Mouse (Mus musculus) heart, adult 2 months (tissue): ENCODE data around the gene Cenpj. TPM values are rescaled to one million over a fixed set of nuclear protein-coding genes. Genes with fewer than 3 reads are reported as not detected.
A peak's percentile ranks its signal among the peaks of the same experiment; 100 is the strongest.

Experiments used
- DNase-seq, 2 experiments: peaks; one replicate each; pipeline ENCODE4 v3.0.0; 2021
- H3K27ac ChIP-seq: fragments of 200-600 bp; 2 replicates; pipeline ENCODE4 v1.8.1; 2022
- H3K27me3 ChIP-seq: fragments of 200-500 bp; 2 replicates; pipeline ENCODE4 v1.6.1; 2012; ENCODE audit warnings: mild to moderate bottlenecking, low read length, inconsistent platforms, mixed read lengths; ENCODE audit not compliant: control insufficient read depth, insufficient read depth
- H3K36me3 ChIP-seq: fragments of 200-500 bp; 2 replicates; pipeline ENCODE4 v1.6.1; 2012; ENCODE audit warnings: low read length, inconsistent platforms; ENCODE audit not compliant: control insufficient read depth, insufficient read depth
- H3K4me1 ChIP-seq: fragments of 200-500 bp; 2 replicates; pipeline ENCODE4 v1.6.1; 2011; ENCODE audit warnings: low read length; ENCODE audit not compliant: control insufficient read depth, insufficient read depth
- H3K4me3 ChIP-seq: fragments of 200-600 bp; 2 replicates; pipeline ENCODE4 v1.8.1; 2022
- H3K79me2 ChIP-seq: fragments of 200-500 bp; replicated peaks from 2 replicates; pipeline ENCODE4 v1.6.1; 2012; ENCODE audit warnings: mild to moderate bottlenecking, inconsistent platforms, low read length, moderate library complexity, mixed read lengths; ENCODE audit not compliant: control insufficient read depth, insufficient read depth
- H3K9ac ChIP-seq: fragments of 200-500 bp; 2 replicates; pipeline ENCODE4 v1.6.1; 2012; ENCODE audit warnings: low read depth, mild to moderate bottlenecking, control low read depth, inconsistent platforms, low read length, mixed read lengths
- CTCF ChIP-seq: fragments of 200-600 bp; IDR thresholded peaks from 2 replicates; pipeline ENCODE4 v1.8.1; 2022; ENCODE audit warnings: antibody characterized with exemption, mild to moderate bottlenecking, moderate library complexity
- EP300 ChIP-seq: fragments of 200-500 bp; IDR thresholded peaks from 2 replicates; pipeline ENCODE4 v1.6.1; 2011; ENCODE audit warnings: low read depth, low read length, control low read depth; ENCODE audit not compliant: insufficient read depth
- POLR2A ChIP-seq: fragments of 200-500 bp; IDR thresholded peaks from 2 replicates; pipeline ENCODE4 v1.6.1; 2011; ENCODE audit warnings: mild to moderate bottlenecking, low read depth, low read length, control low read depth; ENCODE audit not compliant: insufficient read depth
- WGBS: fragments of 180-500 bp; shearing (Covaris S2); methylation state at CpG from one replicate; pipeline ENCODE4 v1.1.7; 2018; 5-methylcytosine and 5-hydroxymethylcytosine counted together
- intact Hi-C: fragments of 180-260 bp; cut with DNase I; formaldehyde crosslinking; loops from one replicate; pipeline ENCODE4 v1.15.1; 2025
- polyA plus RNA-seq: library from polyadenylated mRNA; depleted of rRNA; stranded (reverse); fragments of >200 nt; gene quantifications from 2 replicates; pipeline ENCODE4 v1.2.3, GENCODE M21; 2012
- total RNA-seq, 2 experiments: library from RNA; stranded (reverse); gene quantifications; 2 replicates each; pipeline ENCODE4 v1.2.3; 2021

Cenpj gene
- total and polyA plus RNA-seq, 3 experiments = 2.0 to 4.5 (median 3.2) TPM

DNA sequence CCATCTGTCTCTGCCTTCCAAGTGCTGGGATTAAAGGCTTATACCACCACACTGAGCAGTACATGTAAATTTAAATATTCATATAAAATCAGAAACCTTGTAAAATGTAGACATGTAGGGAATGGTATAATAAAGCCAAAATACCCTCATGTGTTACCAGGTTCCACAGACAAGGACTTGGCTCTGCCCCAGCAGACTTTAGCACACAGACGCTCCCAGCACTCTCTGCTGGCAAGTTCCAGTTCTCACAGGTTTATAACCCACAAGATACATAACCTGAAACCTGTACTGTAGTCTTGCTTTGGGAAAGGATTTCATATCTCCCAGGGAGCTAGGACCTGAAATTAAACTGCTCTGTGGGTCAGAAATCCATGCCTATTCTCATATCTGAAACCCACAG, 30.3 kb downstream of the Cenpj start:
- Histone ChIP-seq H3K9ac (no peak overlapping the region), H3K4me1 (no peaks in the 10 kb centered on the region), H3K27me3 (no peaks in the 10 kb centered on the region), H3K4me3 (no peak overlapping the region), H3K79me2 (no peaks in the 10 kb centered on the region), H3K36me3 (no peaks in the 10 kb centered on the region), H3K27ac (no peak overlapping the region)
- 88% methylated on average over 1 of the region's 1 CpGs for WGBS
- DNase-seq = no peak
- intact Hi-C loops = no loop called here
- TF ChIP-seq CTCF = no peak
- TF ChIP-seq EP300 = no peak
- no peak for TF ChIP-seq POLR2A

- Histone ChIP-seq H3K4me3 (no peak overlapping the region), H3K4me1 (no peaks in the 10 kb centered on the region), H3K27me3 (no peaks in the 10 kb centered on the region), H3K36me3 (no peaks in the 10 kb centered on the region), H3K27ac (no peak overlapping the region), H3K9ac (no peak overlapping the region), H3K79me2 (no peaks in the 10 kb centered on the region)
- no peak for DNase-seq
- TF ChIP-seq CTCF (no peak), POLR2A (no peak), EP300 (no peak)
- intact Hi-C loops = no loop called here
- 87% methylated on average over 2 of the region's 2 CpGs for WGBS
Observed at GRCm38 (mm10) chr14:56530788-56531187, 44.4 kb downstream of the Cenpj start.

- Histone ChIP-seq H3K36me3 (no peaks in the 10 kb centered on the region), H3K79me2 (no peaks in the 10 kb centered on the region), H3K4me1 (no peaks in the 10 kb centered on the region), H3K27ac (no peak overlapping the region), H3K4me3 (no peak overlapping the region), H3K27me3 (no peaks in the 10 kb centered on the region), H3K9ac (no peak overlapping the region)
- intact Hi-C loops = no loop called here
- no peak for DNase-seq
- TF ChIP-seq EP300 = no peak
- no peak for TF ChIP-seq CTCF
- no peak for TF ChIP-seq POLR2A
- 76% methylated on average over 2 of the region's 2 CpGs for WGBS
Observed at GRCm38 (mm10) chr14:56514775-56515174, 60.5 kb downstream of the Cenpj start.

DNA sequence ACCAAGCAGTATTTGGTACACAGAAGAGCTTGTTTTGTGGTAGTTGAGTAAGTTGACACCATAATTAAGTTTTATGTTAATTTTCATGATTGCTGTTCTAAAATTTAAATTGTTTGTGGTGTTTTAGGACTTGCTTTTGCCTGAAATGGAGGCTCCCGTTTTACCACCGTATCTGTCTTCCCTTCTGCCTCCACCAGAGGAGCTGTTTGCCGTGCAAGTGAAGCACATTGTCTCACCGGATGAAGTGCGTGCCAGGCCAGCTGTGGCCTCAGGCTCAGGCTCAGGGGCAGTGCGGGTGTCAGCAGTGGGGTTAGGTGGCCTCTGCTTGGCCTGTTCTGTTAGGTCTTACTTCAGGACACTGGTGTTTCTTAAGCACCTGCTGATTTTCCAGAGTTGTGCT, 63.1 kb downstream of the Cenpj start:
- Histone ChIP-seq H3K27ac (no peak overlapping the region), H3K36me3 (no peaks in the 10 kb centered on the region), H3K27me3 (no peaks in the 10 kb centered on the region), H3K9ac (no peak overlapping the region), H3K79me2 (no peaks in the 10 kb centered on the region), H3K4me1 (no peaks in the 10 kb centered on the region), H3K4me3 (no peak overlapping the region)
- TF ChIP-seq EP300 = no peak
- no peak for TF ChIP-seq POLR2A
- TF ChIP-seq CTCF = peak; percentile 25; the same call in 1 of the 2 replicates
- intact Hi-C loops = no loop called here
- WGBS = 30% methylated on average over 6 of the region's 6 CpGs
- DNase-seq = no peak

- H3K36me3 ChIP-seq = no peaks in the 10 kb centered on the region
- H3K79me2 ChIP-seq = no peaks in the 10 kb centered on the region
- H3K27ac ChIP-seq = no peak overlapping the region
- intact Hi-C loops = no loop called here
- H3K4me3 ChIP-seq = no peak overlapping the region
- H3K4me1 ChIP-seq = no peaks in the 10 kb centered on the region
- H3K9ac ChIP-seq = no peak overlapping the region
- H3K27me3 ChIP-seq = no peaks in the 10 kb centered on the region
- DNase-seq = no peak
- TF ChIP-seq EP300 (no peak), POLR2A (no peak), CTCF (no peak)
- 41% methylated on average over 3 of the region's 3 CpGs for WGBS
Observed at GRCm38 (mm10) chr14:56506743-56507142, 68.5 kb downstream of the Cenpj start.

GRCm38 (mm10) chr14:56502407-56502806, 72.8 kb downstream of the Cenpj start:
- H3K4me1 ChIP-seq = no peaks in the 10 kb centered on the region
- no peaks in the 10 kb centered on the region for H3K79me2 ChIP-seq
- intact Hi-C loops = no loop called here
- DNase-seq = no peak
- WGBS = 67% methylated on average over 4 of the region's 4 CpGs
- no peak overlapping the region for H3K27ac ChIP-seq
- no peaks in the 10 kb centered on the region for H3K27me3 ChIP-seq
- TF ChIP-seq POLR2A = no peak
- no peak for TF ChIP-seq CTCF
- TF ChIP-seq EP300 = no peak
- no peak overlapping the region for H3K4me3 ChIP-seq
- no peak overlapping the region for H3K9ac ChIP-seq
- no peaks in the 10 kb centered on the region for H3K36me3 ChIP-seq
